Mouse (Mus musculus) ES-Bruce4 (cell line): Measurements from ENCODE around the gene Dpf3. TPM values are rescaled to one million over a fixed set of nuclear protein-coding genes. Genes with fewer than 3 reads are reported as not detected.

ENCODE experiments used
- H3K27ac ChIP-seq: 2 replicates; pipeline ENCODE4 v1.5.1; 2012; ENCODE audit warnings: low read length, inconsistent platforms; ENCODE audit not compliant: insufficient read depth
- H3K27me3 ChIP-seq: 2 replicates; pipeline ENCODE4 v1.6.1; 2012; ENCODE audit warnings: mild to moderate bottlenecking, low read length, inconsistent platforms; ENCODE audit not compliant: control insufficient read depth, poor library complexity, insufficient read depth, severe bottlenecking
- H3K36me3 ChIP-seq: 2 replicates; pipeline ENCODE4 v1.6.1; 2012; ENCODE audit warnings: inconsistent platforms, mild to moderate bottlenecking, low read length, moderate library complexity; ENCODE audit not compliant: control insufficient read depth, poor library complexity, insufficient read depth, severe bottlenecking
- H3K4me1 ChIP-seq: one replicate; pipeline ENCODE4 v1.8.1; 2011; ENCODE audit warnings: low read length; ENCODE audit not compliant: control insufficient read depth, insufficient read depth
- H3K4me3 ChIP-seq: 2 replicates; pipeline ENCODE4 v1.5.1; 2011; ENCODE audit warnings: low read depth, mild to moderate bottlenecking, low read length
- H3K9ac ChIP-seq: 2 replicates; pipeline ENCODE4 v1.6.1; 2012; ENCODE audit warnings: low read depth, mild to moderate bottlenecking, inconsistent platforms; ENCODE audit not compliant: poor library complexity, severe bottlenecking
- H3K9me3 ChIP-seq: replicated peaks from 2 replicates; pipeline ENCODE4 v1.6.1; 2012; ENCODE audit warnings: mild to moderate bottlenecking, low read length, inconsistent platforms; ENCODE audit not compliant: control insufficient read depth, poor library complexity, insufficient read depth, severe bottlenecking
- CTCF ChIP-seq: IDR thresholded peaks from one replicate; pipeline ENCODE4 v1.8.1; 2011; ENCODE audit warnings: low read depth, low read length
- EP300 ChIP-seq: IDR thresholded peaks from 2 replicates; pipeline ENCODE4 v1.6.1; 2011; ENCODE audit warnings: low read depth, low read length; ENCODE audit not compliant: insufficient read depth
- POLR2A ChIP-seq: IDR thresholded peaks from one replicate; pipeline ENCODE4 v1.8.1; 2011; ENCODE audit warnings: low read length; ENCODE audit not compliant: insufficient read depth
- polyA plus RNA-seq: library from polyadenylated mRNA; stranded (reverse); fragments of >200 nt; gene quantifications from 2 replicates; pipeline ENCODE4 v1.2.4, GENCODE M21; 2011; ENCODE audit warnings: low read depth; ENCODE audit not compliant: missing spikeins, insufficient read depth, insufficient read length

Dpf3 gene
- polyA plus RNA-seq, 1 experiment = not detected

DNA sequence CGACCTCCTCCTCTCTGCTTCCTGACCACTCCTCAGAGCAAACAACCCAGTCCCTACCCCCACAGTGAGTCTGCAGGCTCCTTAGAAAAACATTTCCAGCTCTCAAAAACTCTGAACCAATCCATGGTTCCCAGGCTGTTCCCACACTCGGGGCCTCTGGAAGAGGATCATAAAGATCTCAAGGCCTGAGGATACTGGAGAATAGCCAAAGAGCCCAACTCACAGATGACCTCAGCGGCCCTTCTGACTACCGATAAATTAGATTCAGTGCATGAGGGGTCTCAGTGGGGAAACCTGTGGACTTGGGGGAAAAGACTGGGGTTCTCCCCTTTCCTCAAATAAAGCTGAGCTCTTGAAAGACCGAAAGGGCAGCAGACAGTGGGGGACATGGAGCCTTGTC lies 277.2 kb downstream of the Dpf3 start:
- Histone ChIP-seq H3K4me3 (no peak overlapping the region), H3K9ac (no peak overlapping the region), H3K27ac (no peak overlapping the region), H3K36me3 (no peaks in the 10 kb centered on the region), H3K27me3 (no peaks in the 10 kb centered on the region), H3K9me3 (no peaks in the 10 kb centered on the region), H3K4me1 (peaks cover 9% of the 10 kb centered on the region)
- TF ChIP-seq EP300 (no peak), POLR2A (no peak), CTCF (no peak)

DNA sequence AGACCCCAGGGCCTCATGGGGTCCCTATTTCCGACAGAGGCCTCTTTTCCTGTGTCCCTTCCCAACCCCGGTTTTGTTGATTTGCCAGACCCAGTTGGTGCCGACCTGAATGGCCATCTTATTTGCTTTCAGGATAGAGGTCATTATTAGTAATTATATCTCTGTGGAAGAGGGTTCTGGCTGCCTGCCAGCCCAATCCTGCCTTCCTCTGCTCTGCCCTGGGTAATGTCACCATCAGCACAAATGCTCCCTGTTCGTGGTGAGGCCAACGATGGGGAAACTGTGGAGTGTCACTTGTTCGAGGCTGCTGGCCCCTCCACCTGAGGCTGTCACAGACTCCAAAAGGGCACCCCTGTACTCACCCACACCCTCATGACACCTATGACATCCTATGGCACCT lies 278.1 kb downstream of the Dpf3 start:
- no peak overlapping the region for H3K9ac ChIP-seq
- H3K27ac ChIP-seq = no peak overlapping the region
- H3K36me3 ChIP-seq = no peaks in the 10 kb centered on the region
- no peak for TF ChIP-seq CTCF
- TF ChIP-seq POLR2A = no peak
- no peak for TF ChIP-seq EP300
- peaks cover 9% of the 10 kb centered on the region for H3K4me1 ChIP-seq
- no peaks in the 10 kb centered on the region for H3K9me3 ChIP-seq
- no peaks in the 10 kb centered on the region for H3K27me3 ChIP-seq
- no peak overlapping the region for H3K4me3 ChIP-seq

DNA sequence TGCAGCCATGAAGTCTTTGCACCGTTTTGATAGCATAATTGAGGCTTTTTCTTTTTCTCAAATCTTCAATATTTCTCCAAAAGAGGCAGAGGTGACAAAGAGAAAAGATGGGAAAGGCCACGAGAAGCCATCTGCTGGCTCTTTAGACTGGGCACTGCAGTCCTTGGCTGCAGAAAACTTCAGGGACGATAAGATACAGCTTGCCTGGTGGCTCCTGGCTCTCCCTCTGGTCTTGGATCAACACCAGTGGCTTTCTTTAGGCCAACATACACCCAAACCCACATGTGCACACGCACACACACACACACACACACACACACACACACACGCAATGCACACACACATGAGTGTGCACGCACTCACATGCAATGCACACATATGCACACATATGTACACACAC lies 278.7 kb downstream of the Dpf3 start:
- H3K27me3 ChIP-seq = no peaks in the 10 kb centered on the region
- TF ChIP-seq EP300 (no peak), POLR2A (no peak), CTCF (no peak)
- no peak overlapping the region for H3K4me3 ChIP-seq
- no peak overlapping the region for H3K27ac ChIP-seq
- H3K9ac ChIP-seq = no peak overlapping the region
- peaks cover 9% of the 10 kb centered on the region for H3K4me1 ChIP-seq
- no peaks in the 10 kb centered on the region for H3K36me3 ChIP-seq
- no peaks in the 10 kb centered on the region for H3K9me3 ChIP-seq

DNA sequence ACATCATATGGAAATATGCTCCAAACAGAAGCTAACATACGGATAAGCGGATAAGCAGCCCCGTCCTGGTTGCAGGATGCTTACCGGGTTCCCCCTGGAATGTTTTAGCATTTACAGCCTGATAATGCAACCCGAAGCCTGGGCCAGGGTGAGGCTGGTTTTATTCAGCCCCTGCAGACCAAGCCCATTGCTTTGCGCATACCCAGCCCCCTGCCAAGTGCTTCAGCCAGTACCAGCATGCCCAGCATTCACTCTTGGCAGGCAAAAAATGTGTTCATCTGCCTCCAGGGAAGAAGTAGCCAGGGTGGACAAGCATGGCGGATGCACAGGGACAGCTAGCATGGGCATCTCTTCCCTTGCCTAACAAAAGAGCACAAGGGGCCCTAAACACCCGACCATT lies 279.5 kb downstream of the Dpf3 start:
- no peak for TF ChIP-seq EP300
- TF ChIP-seq CTCF = no peak
- TF ChIP-seq POLR2A = no peak
- Histone ChIP-seq H3K27ac (no peak overlapping the region), H3K4me1 (peaks cover 9% of the 10 kb centered on the region), H3K9ac (no peak overlapping the region), H3K27me3 (no peaks in the 10 kb centered on the region), H3K36me3 (no peaks in the 10 kb centered on the region), H3K4me3 (no peak overlapping the region), H3K9me3 (no peaks in the 10 kb centered on the region)

DNA sequence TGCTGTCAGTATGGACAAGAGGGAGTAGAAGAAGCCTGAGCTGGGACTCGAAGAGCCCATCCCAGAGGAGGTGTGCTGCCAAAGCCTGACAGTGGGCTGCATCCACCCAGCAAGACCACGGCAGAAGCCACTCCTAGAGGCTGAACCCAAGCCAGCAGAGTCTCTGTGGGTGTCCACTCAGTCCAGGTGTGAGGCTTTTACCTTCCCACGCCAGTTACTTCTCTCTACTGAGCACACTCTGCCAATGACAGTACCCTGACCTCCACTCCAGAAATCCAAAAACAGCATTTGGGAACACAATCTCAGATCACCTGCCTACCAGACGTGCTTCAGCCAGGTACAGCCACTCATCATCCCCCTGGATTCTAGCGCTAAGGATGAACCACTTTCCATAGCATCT lies 280.0 kb downstream of the Dpf3 start:
- H3K4me3 ChIP-seq = no peak overlapping the region
- TF ChIP-seq POLR2A (no peak), EP300 (no peak), CTCF (no peak)
- no peaks in the 10 kb centered on the region for H3K27me3 ChIP-seq
- H3K36me3 ChIP-seq = no peaks in the 10 kb centered on the region
- no peak overlapping the region for H3K9ac ChIP-seq
- no peaks in the 10 kb centered on the region for H3K9me3 ChIP-seq
- H3K27ac ChIP-seq = no peak overlapping the region
- H3K4me1 ChIP-seq = peaks cover 9% of the 10 kb centered on the region

DNA sequence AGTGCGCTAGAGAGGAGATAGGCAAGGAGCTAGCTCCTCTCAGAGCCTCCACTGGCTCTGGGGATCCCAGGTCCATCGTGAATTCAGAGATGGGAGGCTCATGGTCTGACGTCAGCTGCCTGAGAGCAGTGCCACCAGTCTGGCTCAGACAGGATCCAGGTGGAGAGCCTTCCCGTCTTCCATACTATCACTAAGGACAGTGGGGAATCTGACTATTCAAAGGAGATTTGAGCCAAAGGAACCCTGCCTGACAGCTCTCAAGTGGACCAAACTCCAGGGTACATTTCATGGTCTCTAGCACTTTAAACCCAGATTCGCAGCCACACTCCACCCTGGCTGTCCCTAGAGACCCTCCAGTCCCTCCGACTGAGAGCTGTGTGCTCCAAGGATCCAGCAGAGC lies 280.6 kb downstream of the Dpf3 start:
- Histone ChIP-seq H3K36me3 (no peaks in the 10 kb centered on the region), H3K4me1 (peaks cover 9% of the 10 kb centered on the region), H3K9ac (no peak overlapping the region), H3K9me3 (no peaks in the 10 kb centered on the region), H3K27ac (no peak overlapping the region), H3K4me3 (no peak overlapping the region), H3K27me3 (no peaks in the 10 kb centered on the region)
- TF ChIP-seq CTCF (no peak), POLR2A (no peak), EP300 (no peak)

DNA sequence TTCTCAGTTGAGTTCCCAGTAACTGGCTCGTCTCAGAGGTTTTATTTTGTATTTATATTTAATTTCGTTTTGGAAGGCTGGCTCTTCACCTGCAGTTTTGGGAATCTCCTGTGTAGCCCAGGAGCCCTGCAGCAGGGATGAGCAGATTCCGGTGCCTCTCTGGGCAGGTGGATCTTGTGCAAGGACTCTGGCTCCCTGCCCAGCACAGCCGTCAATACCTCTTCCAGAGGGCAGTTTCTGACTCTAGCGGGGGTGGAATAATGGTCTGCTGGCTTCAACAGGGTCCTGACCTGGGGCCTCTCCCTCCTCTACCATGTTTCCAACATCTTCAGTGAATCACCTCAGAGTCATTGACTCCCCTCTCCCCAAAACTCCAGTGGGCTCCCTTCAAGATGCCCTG lies 283.2 kb downstream of the Dpf3 start:
- Histone ChIP-seq H3K36me3 (no peaks in the 10 kb centered on the region), H3K4me3 (no peak overlapping the region), H3K4me1 (no peaks in the 10 kb centered on the region), H3K27ac (no peak overlapping the region), H3K27me3 (no peaks in the 10 kb centered on the region), H3K9me3 (no peaks in the 10 kb centered on the region), H3K9ac (no peak overlapping the region)
- TF ChIP-seq POLR2A = no peak
- no peak for TF ChIP-seq CTCF
- no peak for TF ChIP-seq EP300
